26 mouse cellular contexts compared by ENCODE assay signal in genomic region chr12:24517118-24517517, GRCm38 (mm10). TPM values are rescaled to one million over a fixed set of nuclear protein-coding genes. Genes with fewer than 3 reads are reported as not detected.
A peak's percentile ranks its signal among the peaks of the same experiment; 100 is the strongest.
DNase-seq lines count a peak whose midpoint lies in the region; ATAC-seq and TF ChIP-seq lines count a peak whose summit lies in the region.
"Had no signal": no experiment of that assay in that cellular context is flagged by ENCODE, and none has a peak within 500 bp of the region (broad histone marks: within the 10 kb centered on the region; RNA-seq: fewer than 3 reads in every experiment).

No protein-coding gene starts in this region.

- H3K36me3 ChIP-seq in MEL (ENCODE audit: control insufficient read depth in 1 of 2, insufficient read depth in 2 of 2, low read length in 2 of 2) = peaks cover 3% of the 10 kb centered on the region in 2 experiments; a peak in 2 of 4 replicates
- H3K36me3 ChIP-seq in midbrain, embryonic 11.5 days (ENCODE audit: control insufficient read depth, insufficient read depth, low read length) = 0 out of 2 replicates have a peak, but pooled peaks cover 3% of the 10 kb centered on the region
- peaks cover 55% of the 10 kb centered on the region for H3K36me3 ChIP-seq in hindbrain, postnatal 0 days (ENCODE audit: insufficient read depth, low read length)

- no peaks in the 10 kb centered on the region for H3K27me3 ChIP-seq in MEL (ENCODE audit: control insufficient read depth in 1 of 2, insufficient read depth in 2 of 2, low read length in 2 of 2)
- H3K27me3 ChIP-seq in midbrain, embryonic 11.5 days (ENCODE audit: control insufficient read depth, insufficient read depth, low read length) = no peaks in the 10 kb centered on the region
- H3K27me3 ChIP-seq in hindbrain, postnatal 0 days (ENCODE audit: insufficient read depth, low read length) = no peaks in the 10 kb centered on the region
- H3K27me3 ChIP-seq: forebrain, embryonic 13.5 days; heart, embryonic 13.5 days; hindbrain, embryonic 12.5 days; hindbrain, embryonic 15.5 days; intestine, embryonic 15.5 days had no signal

- no peak overlapping the region for H3K27ac ChIP-seq in MEL (ENCODE audit: control insufficient read depth, low read depth, low read length)
- H3K27ac ChIP-seq in midbrain, embryonic 11.5 days (ENCODE audit: low read depth, low read length) = no peak overlapping the region
- H3K27ac ChIP-seq in hindbrain, postnatal 0 days = no peak overlapping the region
- H3K27ac ChIP-seq: forebrain, embryonic 10.5 days; forebrain, embryonic 13.5 days; heart, adult 2 months; heart, embryonic 10.5 days; heart, embryonic 13.5 days; hindbrain, embryonic 12.5 days; hindbrain, embryonic 15.5 days; intestine, embryonic 15.5 days had no signal

- no peaks in the 10 kb centered on the region for H3K9me3 ChIP-seq in MEL (replicated peaks; ENCODE audit: insufficient read depth, low read length)
- no peaks in the 10 kb centered on the region for H3K9me3 ChIP-seq in midbrain, embryonic 11.5 days (ENCODE audit: control insufficient read depth, low read length)
- no peaks in the 10 kb centered on the region for H3K9me3 ChIP-seq in hindbrain, postnatal 0 days (ENCODE audit: low read length)
- H3K9me3 ChIP-seq: forebrain, embryonic 10.5 days; forebrain, embryonic 13.5 days; G1E; heart, embryonic 10.5 days; heart, embryonic 13.5 days; hindbrain, embryonic 12.5 days; hindbrain, embryonic 15.5 days; intestine, embryonic 15.5 days had no signal

- H3K79me2 ChIP-seq in MEL (ENCODE audit: control insufficient read depth, insufficient read depth, low read length, poor library complexity) = no peaks in the 10 kb centered on the region

- peak; percentile 72 for ATAC-seq in granulocyte monocyte progenitor cell, adult 5-6 weeks (replicated peaks; ENCODE audit: poor library complexity, severe bottlenecking)
- ATAC-seq in megakaryocyte progenitor cell, adult 5-6 weeks (replicated peaks; ENCODE audit: poor library complexity) = peak; percentile 68
- no peak for ATAC-seq in midbrain, embryonic 11.5 days (ENCODE audit: low FRiP score)
- no peak for ATAC-seq in hindbrain, postnatal 0 days
- ATAC-seq: activated CD4-positive, CD25-positive, alpha-beta regulatory T cell, adult 4 months; forebrain, embryonic 13.5 days; forebrain, postnatal 0 days; intestine, embryonic 15.5 days had no signal

- WGBS in midbrain, embryonic 11.5 days = 92% methylated on average over 8 of the region's 8 CpGs
- WGBS in hindbrain, postnatal 0 days = 94% methylated on average over 8 of the region's 8 CpGs

- H3K9ac ChIP-seq in MEL (ENCODE audit: control insufficient read depth, low read depth, low read length, poor library complexity, severe bottlenecking) = no peak overlapping the region
- H3K9ac ChIP-seq in midbrain, embryonic 11.5 days (ENCODE audit: low read length) = no peak overlapping the region
- no peak overlapping the region for H3K9ac ChIP-seq in hindbrain, postnatal 0 days (replicated peaks; ENCODE audit: low read length)
- H3K9ac ChIP-seq: forebrain, embryonic 13.5 days; forebrain, postnatal 0 days; heart, embryonic 13.5 days; hindbrain, embryonic 12.5 days; hindbrain, embryonic 15.5 days; intestine, embryonic 15.5 days had no signal

- TF ChIP-seq RAD21 in MEL (IDR thresholded peaks at IDR 0.05; ENCODE audit: low read depth, low read length) = no peak

- H3K4me2 ChIP-seq in midbrain, embryonic 11.5 days = no peak overlapping the region
- H3K4me2 ChIP-seq in hindbrain, postnatal 0 days (ENCODE audit: low read depth, low read length) = no peak overlapping the region
- H3K4me2 ChIP-seq: forebrain, embryonic 13.5 days; heart, embryonic 13.5 days; hindbrain, embryonic 12.5 days; hindbrain, embryonic 15.5 days; intestine, embryonic 15.5 days had no signal

- no peak for TF ChIP-seq CTCF in MEL (IDR thresholded peaks at IDR 0.05 in 2 of 3, conservative IDR thresholded peaks at IDR 0.05 in 1 of 3; ENCODE audit: control insufficient read depth in 1 of 3, insufficient read depth in 1 of 3, low read depth in 2 of 3, low read length in 3 of 3, poor library complexity in 1 of 3, severe bottlenecking in 1 of 3)
- no peak for TF ChIP-seq CTCF in hindbrain, postnatal 0 days (IDR thresholded peaks at IDR 0.05; ENCODE audit: low read depth)

- peak; percentile 69 for DNase-seq in MEL (ENCODE audit: low read depth, low spot score)
- no peak for DNase-seq in frontal cortex, postnatal 36 days (ENCODE audit: low spot score in 2 of 2)
- no peak for DNase-seq in midbrain, embryonic 11.5 days (ENCODE audit: low spot score, missing footprints)
- no peak for DNase-seq in hindbrain, postnatal 0 days (ENCODE audit: low spot score)
- DNase-seq: adrenal gland, adult 8-10 months; adrenal gland, postnatal 25 days; cerebellum, adult 11-12 months; cerebellum, adult 8-10 months; cerebellum, postnatal 10 days; cerebellum, postnatal 36 days; forebrain, postnatal 0 days; gastrocnemius, postnatal 25 days; heart, adult 2 months; heart, postnatal 14 days; heart, postnatal 4 days had no signal

- no peak for TF ChIP-seq POLR2A in MEL (IDR thresholded peaks at IDR 0.05; ENCODE audit: control insufficient read depth in 1 of 2, insufficient read depth in 1 of 2, low read depth in 1 of 2, low read length in 2 of 2, poor library complexity in 1 of 2)

- no peak for TF ChIP-seq EP300 in MEL (IDR thresholded peaks at IDR 0.05; ENCODE audit: low read depth in 1 of 2, low read length in 2 of 2)

- H3K4me3 ChIP-seq in MEL (ENCODE audit: control insufficient read depth in 1 of 2, insufficient read depth in 1 of 2, low read depth in 2 of 2, low read length in 2 of 2) = no peak overlapping the region
- H3K4me3 ChIP-seq in midbrain, embryonic 11.5 days (ENCODE audit: low read depth, low read length) = no peak overlapping the region
- no peak overlapping the region for H3K4me3 ChIP-seq in hindbrain, postnatal 0 days (ENCODE audit: low read length)
- H3K4me3 ChIP-seq: forebrain, embryonic 10.5 days; forebrain, embryonic 13.5 days; heart, adult 2 months; heart, embryonic 10.5 days; heart, embryonic 13.5 days; hindbrain, embryonic 12.5 days; hindbrain, embryonic 15.5 days; intestine, embryonic 15.5 days had no signal

- H3K4me1 ChIP-seq in MEL (ENCODE audit: control insufficient read depth in 1 of 2, insufficient read depth in 2 of 2, low read length in 2 of 2) = peaks cover 0 to 2% of the 10 kb centered on the region in 2 experiments; a peak in 2 of 4 replicates
- H3K4me1 ChIP-seq in midbrain, embryonic 11.5 days (ENCODE audit: control insufficient read depth, insufficient read depth, low read length) = no peaks in the 10 kb centered on the region
- no peaks in the 10 kb centered on the region for H3K4me1 ChIP-seq in hindbrain, postnatal 0 days (ENCODE audit: insufficient read depth, low read length)
- H3K4me1 ChIP-seq: forebrain, embryonic 10.5 days; forebrain, embryonic 13.5 days; heart, embryonic 10.5 days; heart, embryonic 13.5 days; hindbrain, embryonic 12.5 days; hindbrain, embryonic 15.5 days; intestine, embryonic 15.5 days had no signal

TF ChIP-seq in MEL, 35 proteins besides CTCF, POLR2A, EP300 and RAD21:
- no peak for TF ChIP-seq CHD1 (IDR thresholded peaks at IDR 0.05; ENCODE audit: low read depth, low read length)
- TF ChIP-seq NRF1 (IDR thresholded peaks at IDR 0.05; ENCODE audit: insufficient read depth, low read depth, low read length, poor library complexity, severe bottlenecking) = no peak
- no peak for TF ChIP-seq CHD2 (IDR thresholded peaks at IDR 0.05; ENCODE audit: low read length)
- no peak for TF ChIP-seq ELF1 (IDR thresholded peaks at IDR 0.05; ENCODE audit: low read depth, low read length)
- no peak for TF ChIP-seq MYB (IDR thresholded peaks at IDR 0.05; ENCODE audit: low read depth, low read length)
- no peak for TF ChIP-seq E2F4 (IDR thresholded peaks at IDR 0.05; ENCODE audit: borderline replicate concordance, low read depth, low read length)
- no peak for TF ChIP-seq POLR2AphosphoS2 (IDR thresholded peaks at IDR 0.05; ENCODE audit: low read length)
- TF ChIP-seq USF1 (IDR thresholded peaks at IDR 0.05; ENCODE audit: low read depth, low read length) = no peak

RNA-seq across cellular contexts. Expression of gene Taf1b, which starts 19.0 kb away (rescaled TPM):
- total RNA-seq in MEL (2012; rRNA removed) = 28.0 and 28.1 TPM in 2 replicates
- polyA plus RNA-seq in MEL (2012; ENCODE audit: insufficient read depth in 1 of 2, insufficient read length in 2 of 2, low read depth in 1 of 2, low replicate concordance in 2 of 2, missing spikeins in 1 of 2) = 10 to 100 TPM in 1 of 2 experiments, not detected in 1; 26.4 TPM
- 21.4 and 28.4 TPM in 2 replicates for total RNA-seq in granulocyte monocyte progenitor cell, adult 5-6 weeks (2014; fragmentation: Nextera tagmentation)
- total RNA-seq in granulocyte monocyte progenitor cell, adult 5-6 weeks (2017) = 39.6 and 41.3 TPM in 2 replicates
- 31.0 and 34.1 TPM in 2 replicates for total RNA-seq in megakaryocyte progenitor cell, adult 5-6 weeks (2015)
- total RNA-seq in megakaryocyte progenitor cell, adult 5-6 weeks (2017) = 39.3 and 56.8 TPM in 2 replicates
- 32.4 and 33.0 TPM in 2 replicates for polyA plus RNA-seq in midbrain, embryonic 11.5 days (2014; fragmentation: Nextera tagmentation; extraction: Ambion mirVana)
- 11.7 and 14.2 TPM in 2 replicates for total RNA-seq in hindbrain, postnatal 0 days (2014; rRNA removed)
- polyA plus RNA-seq in hindbrain, postnatal 0 days (2015; fragmentation: Nextera tagmentation; extraction: Ambion mirVana) = 31.8 and 33.1 TPM in 2 replicates

RNA-seq across cellular contexts. Expression of gene Grhl1, which starts 55.0 kb away (rescaled TPM):
- 0.50 and 0.69 TPM in 2 replicates for total RNA-seq in MEL (2012; rRNA removed)
- 1 to 10 TPM in 1 of 2 experiments, not detected in 1; 1.3 TPM for polyA plus RNA-seq in MEL (2012; ENCODE audit: insufficient read depth in 1 of 2, insufficient read length in 2 of 2, low read depth in 1 of 2, low replicate concordance in 2 of 2, missing spikeins in 1 of 2)
- total RNA-seq in granulocyte monocyte progenitor cell, adult 5-6 weeks (2014; fragmentation: Nextera tagmentation) = 0.53 TPM in 1 of 2 replicates, not detected in the other
- total RNA-seq in granulocyte monocyte progenitor cell, adult 5-6 weeks (2017) = 0.62 and 0.73 TPM in 2 replicates
- 0.22 and 0.49 TPM in 2 replicates for total RNA-seq in megakaryocyte progenitor cell, adult 5-6 weeks (2015)
- 0.20 and 0.42 TPM in 2 replicates for total RNA-seq in megakaryocyte progenitor cell, adult 5-6 weeks (2017)
- polyA plus RNA-seq in midbrain, embryonic 11.5 days (2014; fragmentation: Nextera tagmentation; extraction: Ambion mirVana) = 0.63 and 0.68 TPM in 2 replicates
- total RNA-seq in hindbrain, postnatal 0 days (2014; rRNA removed) = 1.3 and 1.5 TPM in 2 replicates
- polyA plus RNA-seq in hindbrain, postnatal 0 days (2015; fragmentation: Nextera tagmentation; extraction: Ambion mirVana) = 1.2 and 1.4 TPM in 2 replicates

Comparison
In these comparisons a context has a peak if more than half of its experiments do, and no peak if none do; other contexts are left out.
1. ATAC-seq: peak in granulocyte monocyte progenitor cell, adult 5-6 weeks (single experiment) and megakaryocyte progenitor cell, adult 5-6 weeks (single experiment); none in midbrain, embryonic 11.5 days (single experiment) and hindbrain, postnatal 0 days (single experiment).